Mouse (Mus musculus): ENCODE results near the gene Syngr4. TPM values are rescaled to one million over a fixed set of nuclear protein-coding genes. Genes with fewer than 3 reads are reported as not detected.

The Syngr4 gene
- polyA plus RNA-seq (2014; fragmentation: Illumina TruSeq; extraction: RNeasy Lipid Tissue Mini Kit (QIAGEN cat#74804); ENCODE audit: low read depth, low replicate concordance), result not detected

DNA sequence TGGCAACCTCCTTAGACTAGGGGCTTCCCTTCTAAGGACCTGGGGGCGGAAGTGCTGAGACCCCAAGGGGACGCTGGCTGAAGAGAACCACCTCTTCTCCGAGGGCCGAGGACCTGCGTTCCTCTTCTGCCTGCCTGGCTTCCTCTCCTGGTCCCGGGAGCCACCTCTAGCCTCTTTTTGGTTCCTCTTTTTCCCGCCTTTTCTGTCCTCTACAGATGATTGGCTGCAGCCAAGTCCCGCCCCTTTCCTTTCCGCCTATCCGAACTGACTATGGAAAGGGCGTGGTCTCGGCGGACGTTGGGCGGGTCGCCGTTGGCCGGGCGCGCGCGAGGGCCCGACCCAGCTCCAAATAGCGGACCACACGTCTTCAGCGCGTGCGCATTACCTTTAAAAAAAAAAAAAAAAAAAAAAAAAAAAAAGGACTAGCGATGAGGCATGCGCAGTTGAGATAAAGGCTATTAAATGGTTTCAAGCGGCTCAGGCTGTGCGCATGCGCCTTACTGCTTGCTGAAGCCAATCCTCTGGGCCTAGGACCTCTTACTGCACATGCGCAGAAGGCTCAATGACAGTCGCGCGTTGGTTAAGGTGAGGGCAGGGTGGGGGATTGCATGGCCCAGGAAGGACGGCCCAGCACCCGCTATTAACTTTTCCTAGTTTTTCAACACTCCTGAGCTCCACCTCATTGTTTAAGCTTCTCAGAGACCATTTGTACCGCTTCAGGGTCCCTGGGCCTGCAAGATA lies at the start of gene Syngr4, which contains the start of gene Tmem143:
Gene Syngr4, minus strand, starts transcription at position 198 of the 741 bp plus-strand sequence.
Gene Tmem143, plus strand, starts transcription at position 425 of the 741 bp plus-strand sequence.

DNA sequence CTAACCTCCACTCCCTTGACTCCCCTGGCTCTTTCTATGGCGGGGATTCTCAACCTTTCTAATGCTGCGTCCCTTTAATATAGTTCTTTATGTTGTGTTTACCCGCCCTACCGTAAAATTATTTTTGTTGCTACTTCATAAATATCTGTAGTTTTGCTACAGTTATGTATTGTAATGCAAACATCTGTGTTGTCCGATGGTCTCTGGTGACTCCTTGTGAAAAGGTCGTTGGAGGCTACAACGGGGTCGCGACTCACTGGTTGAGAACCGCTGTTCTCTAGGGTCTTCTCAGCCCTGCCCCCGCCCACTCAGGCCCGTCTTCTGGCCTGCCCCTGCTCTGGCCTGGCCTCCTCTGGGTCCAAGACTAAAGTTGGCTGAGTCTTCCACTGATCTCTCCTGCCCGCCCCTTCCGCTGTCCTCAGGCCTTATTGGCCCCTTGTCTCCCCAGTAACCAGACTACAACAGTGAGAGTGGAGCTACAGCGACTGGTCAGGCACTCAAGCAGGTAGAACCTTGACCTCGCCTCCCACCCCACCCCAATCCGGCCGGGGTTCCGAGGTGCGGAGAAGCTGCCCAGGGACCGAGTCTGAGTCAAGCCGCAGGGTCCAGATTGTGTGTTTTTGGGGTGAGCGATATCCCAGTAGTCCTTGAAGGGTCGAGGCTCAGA lies 27.4 kb upstream of the Syngr4 start, which contains the start of gene Ccdc114:
Gene Ccdc114, plus strand, starts transcription at position 311 of the 667 bp plus-strand sequence.

DNA sequence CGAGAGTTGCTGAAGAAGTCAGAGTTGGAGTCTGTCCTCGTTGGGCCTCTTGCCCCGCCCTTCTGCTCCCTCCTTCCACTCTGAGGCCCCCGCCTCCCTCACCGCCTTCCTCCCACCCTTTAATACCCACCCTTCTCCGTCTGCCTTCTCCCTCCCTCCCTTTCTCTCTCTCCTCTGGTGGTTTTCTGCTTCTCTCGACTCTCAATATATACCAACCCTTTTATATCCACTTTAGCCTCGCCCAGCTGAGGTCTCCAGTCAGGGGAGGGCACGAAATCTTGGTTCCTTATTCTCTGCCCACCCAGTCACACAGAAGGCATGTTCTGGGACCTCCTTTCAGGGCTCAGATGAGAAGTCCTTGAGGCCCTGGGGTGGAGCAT lies 24.7 kb upstream of the Syngr4 start, which contains the start of gene Emp3:
Gene Emp3, minus strand, starts transcription at position 163 of the 380 bp plus-strand sequence.

DNA sequence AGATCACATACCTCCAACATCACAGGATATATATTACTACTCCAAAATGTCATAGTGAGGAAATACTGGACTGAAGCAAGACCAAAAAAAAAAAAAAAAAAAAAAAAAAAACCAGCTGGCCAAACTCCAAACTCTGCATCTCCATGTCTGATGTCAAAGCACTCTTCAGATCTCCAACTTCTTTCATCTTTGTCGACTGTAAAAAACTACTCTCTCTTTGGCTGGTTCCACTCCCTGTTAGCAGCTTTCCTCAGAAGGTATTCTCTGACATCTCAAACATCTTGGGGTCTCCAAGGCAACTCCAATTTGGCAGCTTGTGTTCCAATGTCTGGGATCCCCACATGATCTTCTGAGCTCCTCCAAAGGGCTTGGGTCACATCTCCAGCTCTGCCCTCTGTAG lies 18.2 kb downstream of the Syngr4 start, which contains the start of gene Grin2d:
Gene Grin2d, minus strand, starts transcription at position 101 of the 400 bp plus-strand sequence.

DNA sequence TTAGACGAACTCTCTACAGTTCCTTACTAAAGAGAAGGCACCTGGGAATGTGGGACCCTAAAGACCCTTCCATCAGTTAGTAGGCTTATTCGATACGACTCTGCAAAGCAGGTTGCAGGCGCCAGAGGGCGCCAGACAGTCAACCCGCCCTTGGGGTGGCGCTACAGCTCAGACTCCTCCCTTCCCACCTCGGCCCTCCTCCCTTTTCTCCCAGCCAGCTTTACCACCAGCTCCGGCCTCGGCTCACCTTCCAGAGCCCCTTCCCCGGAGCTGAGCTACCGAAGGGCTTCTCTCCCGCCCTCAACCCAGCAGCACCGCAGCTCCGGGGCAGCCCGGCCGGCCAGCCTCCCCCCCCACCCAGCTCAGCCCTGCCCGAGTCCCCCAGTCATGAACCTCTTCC lies 23.9 kb downstream of the Syngr4 start, which contains the start of gene Kdelr1:
Gene Kdelr1, plus strand, starts transcription at position 149 of the 400 bp plus-strand sequence.

Other genes starting within 250 kb of the Syngr4 start
- not detected for gene Fut2, start 230.3 kb downstream of the Syngr4 start, polyA plus RNA-seq (2014; fragmentation: Illumina TruSeq; extraction: RNeasy Lipid Tissue Mini Kit (QIAGEN cat#74804); ENCODE audit: low read depth, low replicate concordance)
- gene Ntn5, start 212.7 kb downstream of the Syngr4 start, polyA plus RNA-seq (2014; fragmentation: Illumina TruSeq; extraction: RNeasy Lipid Tissue Mini Kit (QIAGEN cat#74804); ENCODE audit: low read depth, low replicate concordance), result not detected
- not detected for gene Sec1, start 202.3 kb downstream of the Syngr4 start, polyA plus RNA-seq (2014; fragmentation: Illumina TruSeq; extraction: RNeasy Lipid Tissue Mini Kit (QIAGEN cat#74804); ENCODE audit: low read depth, low replicate concordance)
- gene Car11, start 196.9 kb downstream of the Syngr4 start, polyA plus RNA-seq (2014; fragmentation: Illumina TruSeq; extraction: RNeasy Lipid Tissue Mini Kit (QIAGEN cat#74804); ENCODE audit: low read depth, low replicate concordance), result not detected
- gene Dbp, start 191.6 kb downstream of the Syngr4 start, polyA plus RNA-seq (2014; fragmentation: Illumina TruSeq; extraction: RNeasy Lipid Tissue Mini Kit (QIAGEN cat#74804); ENCODE audit: low read depth, low replicate concordance), result 1.5 TPM
- 0.65 TPM for gene Rpl18, start 181.3 kb downstream of the Syngr4 start, polyA plus RNA-seq (2014; fragmentation: Illumina TruSeq; extraction: RNeasy Lipid Tissue Mini Kit (QIAGEN cat#74804); ENCODE audit: low read depth, low replicate concordance)
- 0.32 TPM for gene Sphk2, start 178.7 kb downstream of the Syngr4 start, polyA plus RNA-seq (2014; fragmentation: Illumina TruSeq; extraction: RNeasy Lipid Tissue Mini Kit (QIAGEN cat#74804); ENCODE audit: low read depth, low replicate concordance)
- not detected for gene Fam83e, start 175.5 kb downstream of the Syngr4 start, polyA plus RNA-seq (2014; fragmentation: Illumina TruSeq; extraction: RNeasy Lipid Tissue Mini Kit (QIAGEN cat#74804); ENCODE audit: low read depth, low replicate concordance)
- not detected for gene Spaca4, start 170.9 kb downstream of the Syngr4 start, polyA plus RNA-seq (2014; fragmentation: Illumina TruSeq; extraction: RNeasy Lipid Tissue Mini Kit (QIAGEN cat#74804); ENCODE audit: low read depth, low replicate concordance)
- not detected for gene Lmtk3, start 113.0 kb downstream of the Syngr4 start, polyA plus RNA-seq (2014; fragmentation: Illumina TruSeq; extraction: RNeasy Lipid Tissue Mini Kit (QIAGEN cat#74804); ENCODE audit: low read depth, low replicate concordance)
- not detected for gene Sult2b1, start 112.0 kb downstream of the Syngr4 start, polyA plus RNA-seq (2014; fragmentation: Illumina TruSeq; extraction: RNeasy Lipid Tissue Mini Kit (QIAGEN cat#74804); ENCODE audit: low read depth, low replicate concordance)
- gene Cyth2, start 82.1 kb downstream of the Syngr4 start, polyA plus RNA-seq (2014; fragmentation: Illumina TruSeq; extraction: RNeasy Lipid Tissue Mini Kit (QIAGEN cat#74804); ENCODE audit: low read depth, low replicate concordance), result 10.8 TPM
- gene Kcnj14, start 71.9 kb downstream of the Syngr4 start, polyA plus RNA-seq (2014; fragmentation: Illumina TruSeq; extraction: RNeasy Lipid Tissue Mini Kit (QIAGEN cat#74804); ENCODE audit: low read depth, low replicate concordance), result not detected
- 1.0 TPM for gene Grwd1, start 65.8 kb downstream of the Syngr4 start, polyA plus RNA-seq (2014; fragmentation: Illumina TruSeq; extraction: RNeasy Lipid Tissue Mini Kit (QIAGEN cat#74804); ENCODE audit: low read depth, low replicate concordance)
- gene Kdelr1, start 23.9 kb downstream of the Syngr4 start, polyA plus RNA-seq (2014; fragmentation: Illumina TruSeq; extraction: RNeasy Lipid Tissue Mini Kit (QIAGEN cat#74804); ENCODE audit: low read depth, low replicate concordance), result 78.5 TPM
- gene Grin2d, start 18.3 kb downstream of the Syngr4 start, polyA plus RNA-seq (2014; fragmentation: Illumina TruSeq; extraction: RNeasy Lipid Tissue Mini Kit (QIAGEN cat#74804); ENCODE audit: low read depth, low replicate concordance), result not detected
- 1.9 TPM for gene Tmem143, start 227 bp upstream of the Syngr4 start, polyA plus RNA-seq (2014; fragmentation: Illumina TruSeq; extraction: RNeasy Lipid Tissue Mini Kit (QIAGEN cat#74804); ENCODE audit: low read depth, low replicate concordance)
- gene Emp3, start 24.7 kb upstream of the Syngr4 start, polyA plus RNA-seq (2014; fragmentation: Illumina TruSeq; extraction: RNeasy Lipid Tissue Mini Kit (QIAGEN cat#74804); ENCODE audit: low read depth, low replicate concordance), result 0.73 TPM
- gene Ccdc114, start 27.4 kb upstream of the Syngr4 start, polyA plus RNA-seq (2014; fragmentation: Illumina TruSeq; extraction: RNeasy Lipid Tissue Mini Kit (QIAGEN cat#74804); ENCODE audit: low read depth, low replicate concordance), result 0.40 TPM
- gene Abcc6, start 133.6 kb upstream of the Syngr4 start, polyA plus RNA-seq (2014; fragmentation: Illumina TruSeq; extraction: RNeasy Lipid Tissue Mini Kit (QIAGEN cat#74804); ENCODE audit: low read depth, low replicate concordance), result not detected
- 3.2 TPM for gene Nomo1, start 137.0 kb upstream of the Syngr4 start, polyA plus RNA-seq (2014; fragmentation: Illumina TruSeq; extraction: RNeasy Lipid Tissue Mini Kit (QIAGEN cat#74804); ENCODE audit: low read depth, low replicate concordance)
- not detected for gene Kcnj11, start 204.1 kb upstream of the Syngr4 start, polyA plus RNA-seq (2014; fragmentation: Illumina TruSeq; extraction: RNeasy Lipid Tissue Mini Kit (QIAGEN cat#74804); ENCODE audit: low read depth, low replicate concordance)

All from kidney, adult 10 weeks (tissue).